Mouse (Mus musculus) embryonic fibroblast, embryonic 13.5 days (primary cell): ENCODE measurements around the gene Fbxl7. TPM values are rescaled to one million over a fixed set of nuclear protein-coding genes. Genes with fewer than 3 reads are reported as not detected.

Source experiments
- H3K27ac ChIP-seq: 2 replicates; pipeline ENCODE4 v1.5.1; 2012; ENCODE audit warnings: low read length, control low read depth, inconsistent platforms; ENCODE audit not compliant: insufficient read depth
- H3K4me1 ChIP-seq: 2 replicates; pipeline ENCODE4 v1.6.1; 2011; ENCODE audit warnings: low read length; ENCODE audit not compliant: control insufficient read depth, insufficient read depth
- H3K4me3 ChIP-seq: 2 replicates; pipeline ENCODE4 v1.5.1; 2011; ENCODE audit warnings: mild to moderate bottlenecking, control low read depth, low read length; ENCODE audit not compliant: insufficient read depth
- CTCF ChIP-seq: IDR thresholded peaks from 2 replicates; pipeline ENCODE4 v1.5.1; 2011; ENCODE audit warnings: mild to moderate bottlenecking, control low read depth, low read length, moderate library complexity, borderline replicate concordance; ENCODE audit not compliant: insufficient read depth
- POLR2A ChIP-seq: IDR thresholded peaks from 2 replicates; pipeline ENCODE4 v1.6.1; 2011; ENCODE audit warnings: low read depth, mild to moderate bottlenecking, control low read depth, low read length, moderate library complexity
- polyA plus RNA-seq: library from polyadenylated mRNA; stranded (reverse); fragments of >200 nt; gene quantifications from 2 replicates; pipeline ENCODE4 v1.2.4, GENCODE M21; 2011; ENCODE audit warnings: low read depth; ENCODE audit not compliant: missing spikeins, insufficient read length

Gene Fbxl7
- polyA plus RNA-seq, 1 experiment: 27.0 TPM

GRCm38 (mm10) chr15:26834415-26834814, 61.0 kb downstream of the Fbxl7 start:
- H3K4me1 ChIP-seq: no peaks in the 10 kb centered on the region; the same call in 1 of the 2 replicates
- H3K27ac ChIP-seq: peak overlapping the region; percentile 67
- no peak for TF ChIP-seq CTCF
- no peak for TF ChIP-seq POLR2A
- H3K4me3 ChIP-seq: no peak overlapping the region

GRCm38 (mm10) chr15:26831141-26831540, 64.2 kb downstream of the Fbxl7 start:
- no peak for TF ChIP-seq POLR2A
- no peak for TF ChIP-seq CTCF
- Histone ChIP-seq H3K4me1 (no peaks in the 10 kb centered on the region; the same call in 1 of the 2 replicates), H3K4me3 (no peak overlapping the region), H3K27ac (no peak overlapping the region)

GRCm38 (mm10) chr15:26816931-26817330, 78.4 kb downstream of the Fbxl7 start:
- no peak overlapping the region for H3K4me3 ChIP-seq
- peaks cover 6% of the 10 kb centered on the region for H3K4me1 ChIP-seq
- TF ChIP-seq POLR2A: no peak
- TF ChIP-seq CTCF: no peak
- H3K27ac ChIP-seq: no peak overlapping the region

- Histone ChIP-seq H3K4me1 (no peaks in the 10 kb centered on the region), H3K27ac (0 out of 2 replicates have a peak overlapping the region, but pooled peaks have one; percentile 5), H3K4me3 (no peak overlapping the region)
- TF ChIP-seq POLR2A (no peak), CTCF (no peak)
Observed at GRCm38 (mm10) chr15:26812856-26813255, 82.5 kb downstream of the Fbxl7 start.

- H3K27ac ChIP-seq: no peak overlapping the region
- no peak overlapping the region for H3K4me3 ChIP-seq
- H3K4me1 ChIP-seq: no peaks in the 10 kb centered on the region
- no peak for TF ChIP-seq CTCF
- no peak for TF ChIP-seq POLR2A
Observed at GRCm38 (mm10) chr15:26809569-26809968, 85.8 kb downstream of the Fbxl7 start.

- TF ChIP-seq CTCF (no peak), POLR2A (no peak)
- Histone ChIP-seq H3K4me3 (no peak overlapping the region), H3K4me1 (peaks cover 5% of the 10 kb centered on the region; the same call in 1 of the 2 replicates), H3K27ac (no peak overlapping the region)
Observed at GRCm38 (mm10) chr15:26804046-26804445, 91.3 kb downstream of the Fbxl7 start.

- H3K4me3 ChIP-seq: no peak overlapping the region
- TF ChIP-seq CTCF: no peak
- no peak for TF ChIP-seq POLR2A
- H3K4me1 ChIP-seq: peaks cover 5% of the 10 kb centered on the region; the same call in 1 of the 2 replicates
- peak overlapping the region; percentile 64; the same call in 1 of the 2 replicates for H3K27ac ChIP-seq
Observed at GRCm38 (mm10) chr15:26799457-26800021, 95.8 kb downstream of the Fbxl7 start.

GRCm38 (mm10) chr15:26795937-26796336, 99.4 kb downstream of the Fbxl7 start:
- no peak overlapping the region for H3K27ac ChIP-seq

GRCm38 (mm10) chr15:26795518-26795917, 99.9 kb downstream of the Fbxl7 start:
- no peak for TF ChIP-seq CTCF
- TF ChIP-seq POLR2A: no peak
- peaks cover 3% of the 10 kb centered on the region; the same call in 1 of the 2 replicates for H3K4me1 ChIP-seq
- H3K27ac ChIP-seq: no peak overlapping the region
- H3K4me3 ChIP-seq: no peak overlapping the region

More at GRCm38 (mm10) chr15:26795937-26796336, 99.4 kb downstream of the Fbxl7 start:
- Histone ChIP-seq H3K4me1 (peaks cover 3% of the 10 kb centered on the region; the same call in 1 of the 2 replicates), H3K4me3 (no peak overlapping the region)
- no peak for TF ChIP-seq POLR2A
- TF ChIP-seq CTCF: no peak

- no peak overlapping the region for H3K27ac ChIP-seq
- no peaks in the 10 kb centered on the region for H3K4me1 ChIP-seq
- TF ChIP-seq CTCF: no peak
- H3K4me3 ChIP-seq: no peak overlapping the region
Observed at GRCm38 (mm10) chr15:26787148-26787547, 108.2 kb downstream of the Fbxl7 start.
